Comparison of ENCODE assay signal across 9 mouse cellular contexts in the genomic region with DNA sequence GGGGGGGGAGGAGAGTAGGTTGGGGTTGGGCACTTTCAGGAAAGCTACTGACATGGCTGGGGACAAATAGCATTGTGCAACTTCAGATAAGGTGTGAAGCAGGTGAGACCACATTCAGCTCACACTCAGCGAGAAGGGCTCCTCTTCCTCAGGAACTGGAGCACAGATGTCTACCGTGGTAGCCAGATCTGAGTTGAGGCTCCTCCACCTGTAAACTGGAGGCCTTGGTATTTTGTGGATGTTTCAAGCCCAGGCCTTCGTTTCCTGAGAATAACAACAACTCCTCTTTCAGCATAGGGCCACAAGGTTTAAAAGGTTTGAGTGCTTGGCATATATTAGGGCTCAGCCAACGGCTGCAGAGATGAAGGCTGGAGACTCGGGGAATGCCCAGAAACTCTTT.
"Had no signal": no experiment of that assay in that cellular context is flagged by ENCODE, and none has a peak within 500 bp of the region (broad histone marks: within the 10 kb centered on the region; RNA-seq: fewer than 3 reads in every experiment).

No protein-coding gene starts in this region.

- H3K4me2 ChIP-seq: kidney, embryonic 15.5 days; limb, embryonic 13.5 days had no signal

- H3K9me3 ChIP-seq: kidney, embryonic 15.5 days; limb, embryonic 13.5 days; midbrain, embryonic 10.5 days had no signal

- H3K9ac ChIP-seq: kidney, embryonic 15.5 days; limb, embryonic 13.5 days; liver, embryonic 14.5 days had no signal

- H3K36me3 ChIP-seq: kidney, embryonic 15.5 days; limb, embryonic 13.5 days; midbrain, embryonic 10.5 days had no signal

- DNase-seq: kidney, adult 2 months; kidney, postnatal 14 days; left cerebral cortex, postnatal 4 days; midbrain, embryonic 14.5 days had no signal

- H3K27ac ChIP-seq: kidney, embryonic 15.5 days; limb, embryonic 13.5 days; liver, embryonic 14.5 days had no signal

- H3K4me3 ChIP-seq: kidney, embryonic 15.5 days; limb, embryonic 13.5 days; midbrain, embryonic 10.5 days; myocyte had no signal
